Mouse (Mus musculus) liver, embryonic 14 days (tissue): ENCODE measurements around the gene Dcaf1. TPM values are rescaled to one million over a fixed set of nuclear protein-coding genes. Genes with fewer than 3 reads are reported as not detected.

ENCODE experiments used
- polyA plus RNA-seq: library from polyadenylated mRNA; depleted of rRNA; stranded (reverse); fragments of >200 nt; gene quantifications from 2 replicates; pipeline ENCODE4 v1.2.3, GENCODE M21; 2012; rRNA removed

Gene Dcaf1
- polyA plus RNA-seq, result 12.8 and 13.7 TPM in 2 replicates

DNA sequence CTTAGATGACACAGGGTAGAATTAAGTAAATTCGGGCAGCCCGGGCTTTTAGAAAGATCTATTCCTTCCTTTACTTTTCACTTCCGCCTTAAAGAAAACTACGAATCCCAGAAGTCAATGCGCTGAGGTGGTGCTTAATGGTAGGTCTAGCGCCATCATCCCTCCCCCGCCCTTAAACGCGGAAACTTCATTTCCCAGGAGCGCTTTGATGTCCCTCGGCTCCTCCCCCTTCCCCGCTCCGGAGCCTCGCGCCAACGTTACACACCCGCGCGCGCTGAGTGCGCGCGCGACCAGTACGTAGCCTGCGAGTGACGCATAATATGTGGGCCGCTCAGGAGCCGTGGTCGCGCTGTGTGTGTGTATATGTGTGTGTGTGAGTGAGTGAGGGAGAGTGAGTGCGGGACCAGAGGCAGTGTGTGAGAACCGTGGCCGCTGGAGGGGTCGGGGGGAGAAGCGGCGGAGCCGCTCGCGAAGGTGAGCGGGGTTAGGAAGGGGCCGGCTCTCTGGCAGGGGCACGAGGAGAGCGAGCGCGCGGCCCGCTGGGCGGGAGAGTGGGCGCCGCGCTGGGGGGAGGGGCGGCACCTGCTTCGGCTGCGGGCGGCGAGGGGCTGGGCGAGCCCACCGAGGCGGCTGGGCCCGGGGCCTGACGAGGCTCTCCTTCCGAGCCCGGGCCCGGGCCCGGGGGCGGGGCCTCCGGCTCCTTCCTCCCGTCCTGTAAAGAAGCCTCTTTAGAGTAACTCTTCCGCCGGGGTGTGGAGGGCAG lies at the start of gene Dcaf1:
Gene Dcaf1 (plus strand): TSS at position 257 of the 763 bp plus-strand sequence.

DNA sequence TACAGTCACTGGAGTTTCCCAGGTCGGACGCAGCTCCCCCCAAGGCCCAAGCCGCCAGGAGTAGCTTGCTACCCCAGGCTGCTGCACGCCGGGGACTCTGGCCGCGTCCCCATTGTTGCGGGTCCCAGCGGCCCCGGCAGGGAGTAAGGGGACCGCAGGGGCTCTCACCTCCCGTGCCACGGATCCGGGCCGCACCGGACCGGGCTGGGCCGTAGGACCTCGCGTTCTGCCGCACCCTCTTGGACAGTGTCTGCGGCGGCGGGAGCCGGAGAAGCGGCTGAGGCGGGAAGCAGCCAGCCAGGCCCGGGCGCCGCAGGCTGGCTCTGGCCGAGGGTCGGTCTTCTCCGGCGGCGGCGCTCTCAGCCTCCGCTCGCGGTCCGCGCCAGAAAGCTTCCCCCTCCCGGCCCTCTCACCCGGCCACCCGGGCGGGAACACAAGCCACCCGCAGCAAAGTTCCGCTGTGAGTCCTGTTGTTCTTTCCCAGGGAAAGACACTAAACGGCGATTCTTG lies 32.8 kb upstream of the Dcaf1 start, which contains the start of gene Rad54l2:
Gene Rad54l2 (minus strand): TSS at position 383 of the 510 bp plus-strand sequence.

DNA sequence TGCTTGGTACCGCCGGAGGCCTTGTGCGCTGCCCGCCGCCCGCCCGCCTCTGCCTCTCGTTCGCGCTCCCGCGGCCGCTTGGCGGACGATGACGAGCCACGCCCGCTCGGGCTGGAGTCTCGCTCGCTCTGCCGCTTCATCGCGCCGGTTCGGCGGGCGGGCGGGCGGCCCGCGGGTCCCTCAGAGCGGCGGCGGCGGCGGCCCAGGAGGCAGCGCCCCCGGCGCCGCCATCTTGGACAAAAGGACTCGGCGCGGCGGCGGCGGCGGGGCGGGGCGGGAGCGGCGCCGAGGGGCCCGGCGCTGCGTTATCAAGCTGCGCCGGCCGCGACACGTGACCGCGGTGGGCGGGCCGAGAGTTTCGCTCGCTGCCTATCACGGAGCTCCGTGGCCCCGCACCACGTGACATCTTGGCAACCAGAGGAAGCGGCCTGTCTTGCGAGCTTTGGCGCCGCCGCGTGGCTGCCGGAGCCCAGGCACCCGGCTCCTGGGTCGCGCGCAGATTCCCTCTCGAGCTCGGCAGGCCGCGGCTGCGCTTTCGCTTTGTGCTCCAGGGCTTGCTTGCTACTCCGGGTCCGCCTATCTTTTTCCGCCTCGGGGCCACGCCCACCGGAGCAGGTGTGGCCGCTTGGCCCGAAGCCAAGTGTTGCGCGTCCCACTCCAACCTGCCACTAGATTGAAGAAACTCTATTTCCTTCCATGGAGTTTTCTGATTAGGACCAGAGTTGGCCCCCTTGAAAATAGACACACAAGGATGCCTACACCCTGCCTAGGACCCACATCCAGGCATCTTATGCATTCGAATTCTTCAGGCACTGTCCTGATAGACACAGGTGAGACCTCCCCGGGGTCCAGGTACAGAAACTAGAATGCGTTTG lies 65.4 kb downstream of the Dcaf1 start, which contains the start of gene Rbm15b:
Gene Rbm15b (minus strand): TSS at position 601 of the 875 bp plus-strand sequence.

DNA sequence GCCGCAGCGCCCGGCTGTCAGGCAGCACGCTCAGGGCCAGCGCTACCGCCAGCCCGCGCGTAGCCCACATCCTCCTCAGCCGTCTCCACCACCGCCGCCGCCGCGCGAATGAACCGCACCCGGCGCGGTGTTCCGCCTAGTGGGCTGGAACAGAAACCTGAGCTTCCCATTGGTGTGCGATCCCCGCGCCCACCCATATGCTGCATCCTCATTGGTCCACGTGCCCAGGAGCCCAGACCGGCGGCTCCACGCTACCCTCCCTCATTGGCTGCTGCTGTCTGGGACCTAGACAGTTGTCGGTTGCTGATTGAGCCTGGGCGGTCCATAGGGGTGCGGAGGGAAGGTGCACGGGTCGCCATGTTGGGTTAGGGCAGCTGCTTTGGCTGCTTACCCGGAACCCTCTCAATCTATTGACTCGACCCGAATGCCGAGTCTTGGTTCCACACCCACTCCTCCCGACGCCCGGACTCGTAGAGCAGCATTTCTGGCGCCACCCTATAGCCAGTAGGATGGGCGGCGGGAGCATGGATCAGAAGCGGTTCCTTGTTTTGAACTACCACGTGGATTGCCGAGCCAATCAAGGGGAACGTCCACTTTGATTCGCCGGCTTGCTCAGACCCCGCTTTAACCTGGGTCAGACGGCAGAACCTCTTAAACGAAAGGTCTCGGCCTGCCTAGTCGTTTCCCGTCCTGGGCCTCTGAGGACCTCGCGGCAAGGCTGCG lies 70.3 kb downstream of the Dcaf1 start, which contains the start of gene Manf:
Gene Manf (minus strand): TSS at position 151 of the 723 bp plus-strand sequence.

Other genes with a start within 250 kb of the Dcaf1 start
- gene Iqcf6, start 195.3 kb upstream of the Dcaf1 start, polyA plus RNA-seq, result not detected in 2 replicates
- gene Grm2, start 165.8 kb upstream of the Dcaf1 start, polyA plus RNA-seq, result not detected in 2 replicates
- gene Tex264, start 135.9 kb upstream of the Dcaf1 start, polyA plus RNA-seq, result 8.4 and 9.6 TPM in 2 replicates
- gene Rad54l2, start 32.7 kb upstream of the Dcaf1 start, polyA plus RNA-seq, result 2.0 and 2.7 TPM in 2 replicates
- 5.0 and 5.7 TPM in 2 replicates for gene Rbm15b, start 65.6 kb downstream of the Dcaf1 start, polyA plus RNA-seq
- 56.7 and 64.9 TPM in 2 replicates for gene Manf, start 70.1 kb downstream of the Dcaf1 start, polyA plus RNA-seq